Mouse (Mus musculus): ENCODE measurements at regions not wholly inside any gene's neighbourhood (a gene's known extent, or its start where the extent isn't known, plus 50 kb on each side); places are given as distances from the start of the nearest gene placed in this dataset.

- TF ChIP-seq CTCF (IDR thresholded peaks at IDR 0.05; ENCODE audit: low read depth, low read length) (no peak), POLR2A (IDR thresholded peaks at IDR 0.05; ENCODE audit: borderline replicate concordance, low read depth, low read length) (no peak)
- H3K4me1 ChIP-seq (ENCODE audit: control insufficient read depth, insufficient read depth, low read length): no peaks in the 10 kb centered on the region
- no peak overlapping the region for H3K4me3 ChIP-seq (ENCODE audit: insufficient read depth, low read length)
- no peak overlapping the region for H3K27ac ChIP-seq (ENCODE audit: insufficient read depth, low read depth, low read length)
Observed at GRCm38 (mm10) chr3:39592349-39593117, 705.8 kb downstream of the Fat4 start.

- H3K27ac ChIP-seq (ENCODE audit: insufficient read depth, low read depth, low read length): no peak overlapping the region
- no peak for TF ChIP-seq POLR2A (IDR thresholded peaks at IDR 0.05; ENCODE audit: borderline replicate concordance, low read depth, low read length)
- no peak for TF ChIP-seq CTCF (IDR thresholded peaks at IDR 0.05; ENCODE audit: low read depth, low read length)
- H3K4me3 ChIP-seq (ENCODE audit: insufficient read depth, low read length): no peak overlapping the region
- H3K4me1 ChIP-seq (ENCODE audit: control insufficient read depth, insufficient read depth, low read length): no peaks in the 10 kb centered on the region
Observed at GRCm38 (mm10) chr3:39609937-39610336, 723.2 kb downstream of the Fat4 start.

GRCm38 (mm10) chr3:39612408-39612807, 725.7 kb downstream of the Fat4 start:
- H3K4me1 ChIP-seq (ENCODE audit: control insufficient read depth, insufficient read depth, low read length): no peaks in the 10 kb centered on the region
- no peak overlapping the region for H3K27ac ChIP-seq (ENCODE audit: insufficient read depth, low read depth, low read length)
- H3K4me3 ChIP-seq (ENCODE audit: insufficient read depth, low read length): no peak overlapping the region
- no peak for TF ChIP-seq CTCF (IDR thresholded peaks at IDR 0.05; ENCODE audit: low read depth, low read length)
- TF ChIP-seq POLR2A (IDR thresholded peaks at IDR 0.05; ENCODE audit: borderline replicate concordance, low read depth, low read length): no peak

GRCm38 (mm10) chr3:39637924-39638323, 751.2 kb downstream of the Fat4 start:
- H3K4me1 ChIP-seq (ENCODE audit: control insufficient read depth, insufficient read depth, low read length): no peaks in the 10 kb centered on the region
- no peak overlapping the region for H3K4me3 ChIP-seq (ENCODE audit: insufficient read depth, low read length)
- H3K27ac ChIP-seq (ENCODE audit: insufficient read depth, low read depth, low read length): no peak overlapping the region
- TF ChIP-seq POLR2A (IDR thresholded peaks at IDR 0.05; ENCODE audit: borderline replicate concordance, low read depth, low read length) (no peak), CTCF (IDR thresholded peaks at IDR 0.05; ENCODE audit: low read depth, low read length) (no peak)

GRCm38 (mm10) chr3:39643194-39643593, 756.5 kb downstream of the Fat4 start:
- H3K4me3 ChIP-seq (ENCODE audit: insufficient read depth, low read length): no peak overlapping the region
- no peak overlapping the region for H3K27ac ChIP-seq (ENCODE audit: insufficient read depth, low read depth, low read length)
- no peak for TF ChIP-seq CTCF (IDR thresholded peaks at IDR 0.05; ENCODE audit: low read depth, low read length)
- TF ChIP-seq POLR2A (IDR thresholded peaks at IDR 0.05; ENCODE audit: borderline replicate concordance, low read depth, low read length): no peak
- H3K4me1 ChIP-seq (ENCODE audit: control insufficient read depth, insufficient read depth, low read length): no peaks in the 10 kb centered on the region

- Histone ChIP-seq H3K4me3 (ENCODE audit: insufficient read depth, low read length) (no peak overlapping the region), H3K27ac (ENCODE audit: insufficient read depth, low read depth, low read length) (no peak overlapping the region), H3K4me1 (ENCODE audit: control insufficient read depth, insufficient read depth, low read length) (no peaks in the 10 kb centered on the region)
- TF ChIP-seq CTCF (IDR thresholded peaks at IDR 0.05; ENCODE audit: low read depth, low read length): no peak
- TF ChIP-seq POLR2A (IDR thresholded peaks at IDR 0.05; ENCODE audit: borderline replicate concordance, low read depth, low read length): no peak
Observed at GRCm38 (mm10) chr3:39666817-39667216, 780.1 kb downstream of the Fat4 start.

- Histone ChIP-seq H3K27ac (ENCODE audit: insufficient read depth, low read depth, low read length) (no peak overlapping the region), H3K4me3 (ENCODE audit: insufficient read depth, low read length) (no peak overlapping the region), H3K4me1 (ENCODE audit: control insufficient read depth, insufficient read depth, low read length) (no peaks in the 10 kb centered on the region)
- TF ChIP-seq POLR2A (IDR thresholded peaks at IDR 0.05; ENCODE audit: borderline replicate concordance, low read depth, low read length) (no peak), CTCF (IDR thresholded peaks at IDR 0.05; ENCODE audit: low read depth, low read length) (no peak)
Observed at GRCm38 (mm10) chr3:39669145-39669544, 782.4 kb downstream of the Fat4 start.

- no peaks in the 10 kb centered on the region for H3K4me1 ChIP-seq (ENCODE audit: control insufficient read depth, insufficient read depth, low read length)
- no peak overlapping the region for H3K27ac ChIP-seq (ENCODE audit: insufficient read depth, low read depth, low read length)
- TF ChIP-seq CTCF (IDR thresholded peaks at IDR 0.05; ENCODE audit: low read depth, low read length) (no peak), POLR2A (IDR thresholded peaks at IDR 0.05; ENCODE audit: borderline replicate concordance, low read depth, low read length) (no peak)
- H3K4me3 ChIP-seq (ENCODE audit: insufficient read depth, low read length): no peak overlapping the region
Observed at GRCm38 (mm10) chr3:39673997-39674396, 787.3 kb downstream of the Fat4 start.

- no peaks in the 10 kb centered on the region for H3K4me1 ChIP-seq (ENCODE audit: control insufficient read depth, insufficient read depth, low read length)
- H3K4me3 ChIP-seq (ENCODE audit: insufficient read depth, low read length): no peak overlapping the region
- no peak for TF ChIP-seq CTCF (IDR thresholded peaks at IDR 0.05; ENCODE audit: low read depth, low read length)
- no peak for TF ChIP-seq POLR2A (IDR thresholded peaks at IDR 0.05; ENCODE audit: borderline replicate concordance, low read depth, low read length)
- H3K27ac ChIP-seq (ENCODE audit: insufficient read depth, low read depth, low read length): no peak overlapping the region
Observed at GRCm38 (mm10) chr3:39674927-39675326, 788.2 kb downstream of the Fat4 start.

GRCm38 (mm10) chr3:39705610-39706009, 818.9 kb downstream of the Fat4 start:
- no peak for TF ChIP-seq POLR2A (IDR thresholded peaks at IDR 0.05; ENCODE audit: borderline replicate concordance, low read depth, low read length)
- TF ChIP-seq CTCF (IDR thresholded peaks at IDR 0.05; ENCODE audit: low read depth, low read length): no peak
- Histone ChIP-seq H3K27ac (ENCODE audit: insufficient read depth, low read depth, low read length) (no peak overlapping the region), H3K4me3 (ENCODE audit: insufficient read depth, low read length) (no peak overlapping the region)

More at GRCm38 (mm10) chr3:39705610-39706009, 818.9 kb downstream of the Fat4 start:
- H3K4me1 ChIP-seq (ENCODE audit: control insufficient read depth, insufficient read depth, low read length): no peaks in the 10 kb centered on the region
